Mouse (Mus musculus) G1E (cell line): ENCODE results near the gene Pik3ip1.

Experiments
- CTCF ChIP-seq: IDR thresholded peaks from 2 replicates; pipeline ENCODE4 v1.5.1; 2012; ENCODE audit warnings: low read depth, low read length, inconsistent platforms, mixed read lengths
- GATA1 ChIP-seq: IDR thresholded peaks from 2 replicates; pipeline ENCODE4 v1.6.1; 2012; ENCODE audit warnings: borderline replicate concordance, low read length, inconsistent platforms, mixed read lengths

DNA sequence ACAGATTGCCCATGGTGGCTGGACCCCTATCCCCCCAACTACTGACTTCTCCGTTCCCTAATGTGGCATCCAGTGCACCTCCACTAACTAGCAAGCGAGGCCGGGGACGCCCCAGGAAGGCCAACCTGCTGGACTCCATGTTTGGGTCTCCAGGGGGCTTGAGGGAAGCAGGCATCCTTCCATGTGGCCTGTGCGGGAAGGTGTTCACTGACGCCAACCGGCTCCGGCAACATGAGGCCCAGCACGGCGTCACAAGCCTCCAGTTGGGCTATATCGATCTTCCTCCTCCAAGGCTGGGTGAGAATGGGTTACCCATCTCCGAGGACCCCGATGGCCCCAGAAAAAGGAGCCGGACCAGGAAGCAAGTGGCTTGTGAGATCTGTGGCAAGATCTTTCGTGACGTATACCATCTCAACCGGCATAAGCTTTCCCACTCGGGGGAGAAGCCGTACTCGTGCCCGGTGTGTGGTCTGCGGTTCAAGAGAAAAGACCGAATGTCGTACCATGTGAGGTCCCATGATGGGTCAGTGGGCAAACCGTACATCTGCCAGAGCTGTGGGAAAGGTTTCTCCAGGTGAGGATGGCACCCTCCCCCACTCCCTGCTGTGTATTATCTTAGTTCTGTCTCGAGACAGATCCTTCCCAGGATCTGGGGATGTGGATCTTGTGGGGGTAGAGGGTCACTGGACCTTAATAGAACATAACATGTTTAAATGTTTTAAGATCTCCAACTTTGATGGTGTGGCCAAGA, 38.7 kb upstream of the Pik3ip1 start:
- TF ChIP-seq CTCF: no peak
- TF ChIP-seq GATA1: no peak
